Mouse (Mus musculus) myocyte (in vitro differentiated cells): ENCODE results near the gene Fosl2. TPM values are rescaled to one million over a fixed set of nuclear protein-coding genes. Genes with fewer than 3 reads are reported as not detected.
A peak's percentile ranks its signal among the peaks of the same experiment; 100 is the strongest.

Source experiments
- H3K27me3 ChIP-seq: one replicate; pipeline ENCODE4 v1.6.1; 2011; ENCODE audit not compliant: control insufficient read depth, insufficient read depth, insufficient read length
- H3K36me3 ChIP-seq: one replicate; pipeline ENCODE4 v1.6.1; 2011; ENCODE audit not compliant: control insufficient read depth, insufficient read depth
- H3K4me2 ChIP-seq: one replicate; pipeline ENCODE4 v1.6.1; 2011; ENCODE audit warnings: low read depth, control low read depth
- H3K4me3 ChIP-seq: one replicate; pipeline ENCODE4 v1.5.1; 2011; ENCODE audit warnings: mild to moderate bottlenecking, control low read depth, moderate library complexity
- H3K79me2 ChIP-seq: one replicate; pipeline ENCODE4 v1.6.1; 2011; ENCODE audit not compliant: control insufficient read depth, insufficient read depth
- H3ac ChIP-seq: one replicate; pipeline ENCODE4 v1.6.1; 2011; ENCODE audit not compliant: control insufficient read depth, insufficient read length
- CEBPB ChIP-seq: IDR thresholded peaks from 2 replicates; pipeline ENCODE4 v1.6.1; 2011; ENCODE audit warnings: mild to moderate bottlenecking, moderate library complexity; ENCODE audit not compliant: poor library complexity, insufficient read depth, severe bottlenecking
- E2F4 ChIP-seq: IDR thresholded peaks from one replicate; pipeline ENCODE4 v1.6.1; 2011; ENCODE audit warnings: mild to moderate bottlenecking, control low read depth, moderate library complexity; ENCODE audit not compliant: insufficient read depth
- MAX ChIP-seq: IDR thresholded peaks from one replicate; pipeline ENCODE4 v1.6.1; 2011; ENCODE audit warnings: low read depth, mild to moderate bottlenecking, control low read depth
- MYOD1 ChIP-seq, 3 experiments: IDR thresholded peaks; one replicate each; pipeline ENCODE4 v1.6.1; 2011; ENCODE audit warnings: control low read depth in 2 of 3, low read depth in 2 of 3, mild to moderate bottlenecking in 2 of 3, moderate library complexity in 1 of 3; ENCODE audit not compliant: insufficient read length in 2 of 3, control insufficient read depth in 1 of 3
- MYOG ChIP-seq, 3 experiments: IDR thresholded peaks; one replicate each; pipeline ENCODE4 v1.6.1; 2011; ENCODE audit warnings: control low read depth in 2 of 3, low read depth in 2 of 3, mild to moderate bottlenecking in 2 of 3; ENCODE audit not compliant: insufficient read length in 2 of 3, control insufficient read depth in 1 of 3, insufficient read depth in 1 of 3
- POLR2A ChIP-seq: IDR thresholded peaks from one replicate; pipeline ENCODE4 v1.6.1; 2011; ENCODE audit warnings: low read depth, mild to moderate bottlenecking, control low read depth, moderate library complexity; ENCODE audit not compliant: insufficient read length
- POLR2AphosphoS2 ChIP-seq: IDR thresholded peaks from one replicate; pipeline ENCODE4 v1.6.1; 2011; ENCODE audit warnings: low read depth, control low read depth; ENCODE audit not compliant: insufficient read length
- REST ChIP-seq: IDR thresholded peaks from one replicate; pipeline ENCODE4 v1.6.1; 2011; ENCODE audit warnings: mild to moderate bottlenecking, control low read depth, moderate library complexity; ENCODE audit not compliant: insufficient read depth, insufficient read length
- SRF ChIP-seq: IDR thresholded peaks from one replicate; pipeline ENCODE4 v1.6.1; 2011; ENCODE audit warnings: low read depth; ENCODE audit not compliant: control insufficient read depth, insufficient read length
- TCF12 ChIP-seq: IDR thresholded peaks from one replicate; pipeline ENCODE4 v1.6.1; 2011; ENCODE audit warnings: mild to moderate bottlenecking, control low read depth; ENCODE audit not compliant: poor library complexity, insufficient read depth, severe bottlenecking
- TCF3 ChIP-seq: IDR thresholded peaks from one replicate; pipeline ENCODE4 v1.6.1; 2011; ENCODE audit warnings: low read depth, control low read depth; ENCODE audit not compliant: insufficient read length
- USF1 ChIP-seq: IDR thresholded peaks from one replicate; pipeline ENCODE4 v1.6.1; 2011; ENCODE audit warnings: low read depth, mild to moderate bottlenecking, control low read depth, moderate library complexity
- polyA plus RNA-seq: library from polyadenylated mRNA; unstranded; fragments of >200 nt; fragmentation: generic; extraction: Trizol; gene quantifications from one replicate; pipeline ENCODE4 v1.2.1, GENCODE M21; 2012; ENCODE audit warnings: missing spikeins

Fosl2 gene
- polyA plus RNA-seq, 1 experiment: 30.9 TPM

GRCm38 (mm10) chr5:32152725-32153417, 17.3 kb downstream of the Fosl2 start:
- no peak overlapping the region for H3K4me3 ChIP-seq
- no peak overlapping the region for H3K4me2 ChIP-seq
- H3K79me2 ChIP-seq: peaks cover 7% of the 10 kb centered on the region
- TF ChIP-seq POLR2A (peak; percentile 7), TCF3 (no peak), E2F4 (no peak), TCF12 (no peak)
- H3K27me3 ChIP-seq: no peaks in the 10 kb centered on the region
- H3K36me3 ChIP-seq: peaks cover 75% of the 10 kb centered on the region
- H3ac ChIP-seq: no peak overlapping the region

- no peak overlapping the region for H3ac ChIP-seq
- H3K79me2 ChIP-seq: peaks cover 7% of the 10 kb centered on the region
- H3K4me2 ChIP-seq: no peak overlapping the region
- H3K4me3 ChIP-seq: no peak overlapping the region
- TF ChIP-seq SRF: no peak
- TF ChIP-seq E2F4: no peak
- no peak for TF ChIP-seq MYOG (IDR thresholded peaks at IDR 0.05; ENCODE audit: control insufficient read depth in 1 of 3, insufficient read depth in 1 of 3, insufficient read length in 2 of 3, low read depth in 2 of 3)
- TF ChIP-seq CEBPB: no peak
- TF ChIP-seq MAX: no peak
- TF ChIP-seq POLR2A: no peak
- TF ChIP-seq MYOD1 (IDR thresholded peaks at IDR 0.05; ENCODE audit: control insufficient read depth in 1 of 3, insufficient read length in 2 of 3, low read depth in 2 of 3): no peak
- TF ChIP-seq TCF3: no peak
- TF ChIP-seq USF1: no peak
- TF ChIP-seq TCF12: no peak
- no peak for TF ChIP-seq REST
- TF ChIP-seq POLR2AphosphoS2: no peak
- H3K27me3 ChIP-seq: no peaks in the 10 kb centered on the region
- H3K36me3 ChIP-seq: peaks cover 70% of the 10 kb centered on the region
These were observed 17.8 kb downstream of the Fosl2 start for GRCm38 (mm10) chr5:32153418-32153740.

GRCm38 (mm10) chr5:32153791-32154490, 18.3 kb downstream of the Fosl2 start:
- Histone ChIP-seq H3K4me2 (no peak overlapping the region), H3K27me3 (no peaks in the 10 kb centered on the region), H3K36me3 (peaks cover 64% of the 10 kb centered on the region), H3K4me3 (no peak overlapping the region), H3K79me2 (peaks cover 4% of the 10 kb centered on the region), H3ac (no peak overlapping the region)
- TF ChIP-seq POLR2AphosphoS2 (peak; percentile 58), POLR2A (no peak)

- Histone ChIP-seq H3K4me2 (no peak overlapping the region), H3K79me2 (no peaks in the 10 kb centered on the region), H3K4me3 (no peak overlapping the region), H3K27me3 (no peaks in the 10 kb centered on the region), H3ac (no peak overlapping the region), H3K36me3 (peaks cover 54% of the 10 kb centered on the region)
- no peak for TF ChIP-seq SRF
- TF ChIP-seq TCF3: no peak
- TF ChIP-seq USF1: no peak
- no peak for TF ChIP-seq REST
- peak; percentile 90 for TF ChIP-seq POLR2AphosphoS2
- TF ChIP-seq POLR2A: peak; percentile 60
- TF ChIP-seq CEBPB: no peak
- no peak for TF ChIP-seq TCF12
- peak in 1 of 3 experiments; percentile 53 for TF ChIP-seq MYOG (IDR thresholded peaks at IDR 0.05; ENCODE audit: control insufficient read depth in 1 of 3, insufficient read depth in 1 of 3, insufficient read length in 2 of 3, low read depth in 2 of 3)
- TF ChIP-seq E2F4: no peak
- TF ChIP-seq MAX: no peak
- no peak for TF ChIP-seq MYOD1 (IDR thresholded peaks at IDR 0.05; ENCODE audit: control insufficient read depth in 1 of 3, insufficient read length in 2 of 3, low read depth in 2 of 3)
These were observed 19.5 kb downstream of the Fosl2 start for GRCm38 (mm10) chr5:32154931-32155688.

GRCm38 (mm10) chr5:32155927-32156326, 20.3 kb downstream of the Fosl2 start:
- Histone ChIP-seq H3K4me3 (no peak overlapping the region), H3K4me2 (no peak overlapping the region), H3K27me3 (no peaks in the 10 kb centered on the region), H3K79me2 (no peaks in the 10 kb centered on the region), H3K36me3 (peaks cover 45% of the 10 kb centered on the region), H3ac (no peak overlapping the region)
- TF ChIP-seq MYOG (IDR thresholded peaks at IDR 0.05; ENCODE audit: control insufficient read depth in 1 of 3, insufficient read depth in 1 of 3, insufficient read length in 2 of 3, low read depth in 2 of 3) (no peak), POLR2AphosphoS2 (peak; percentile 8)
